Mouse (Mus musculus): ENCODE measurements around the gene Slc52a3.

The Slc52a3 gene

DNA sequence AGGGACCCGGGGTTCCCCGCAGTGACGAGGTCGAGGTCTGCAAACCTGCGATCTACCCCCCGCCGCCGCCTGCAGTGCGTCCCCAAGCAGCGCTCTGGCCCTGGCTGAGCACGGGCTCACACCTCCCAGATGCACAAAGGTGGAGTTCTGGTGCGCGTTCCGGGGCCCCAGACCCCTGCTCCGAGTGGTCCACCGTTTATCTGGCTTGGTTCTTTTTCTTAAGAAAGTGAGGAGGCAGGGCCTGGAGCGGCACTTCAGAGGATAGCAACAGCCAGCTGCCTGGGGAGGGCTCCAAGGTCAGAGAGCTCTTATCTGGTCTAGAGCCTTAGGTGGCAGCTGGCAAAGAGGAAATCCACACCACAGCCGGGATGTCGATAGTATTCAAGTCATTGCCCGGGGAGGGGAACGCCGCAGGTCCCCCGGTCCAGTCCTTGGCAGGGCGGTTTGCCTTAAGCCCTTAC lies 52.7 kb downstream of the Slc52a3 start:
- DNase-seq = no peak

DNA sequence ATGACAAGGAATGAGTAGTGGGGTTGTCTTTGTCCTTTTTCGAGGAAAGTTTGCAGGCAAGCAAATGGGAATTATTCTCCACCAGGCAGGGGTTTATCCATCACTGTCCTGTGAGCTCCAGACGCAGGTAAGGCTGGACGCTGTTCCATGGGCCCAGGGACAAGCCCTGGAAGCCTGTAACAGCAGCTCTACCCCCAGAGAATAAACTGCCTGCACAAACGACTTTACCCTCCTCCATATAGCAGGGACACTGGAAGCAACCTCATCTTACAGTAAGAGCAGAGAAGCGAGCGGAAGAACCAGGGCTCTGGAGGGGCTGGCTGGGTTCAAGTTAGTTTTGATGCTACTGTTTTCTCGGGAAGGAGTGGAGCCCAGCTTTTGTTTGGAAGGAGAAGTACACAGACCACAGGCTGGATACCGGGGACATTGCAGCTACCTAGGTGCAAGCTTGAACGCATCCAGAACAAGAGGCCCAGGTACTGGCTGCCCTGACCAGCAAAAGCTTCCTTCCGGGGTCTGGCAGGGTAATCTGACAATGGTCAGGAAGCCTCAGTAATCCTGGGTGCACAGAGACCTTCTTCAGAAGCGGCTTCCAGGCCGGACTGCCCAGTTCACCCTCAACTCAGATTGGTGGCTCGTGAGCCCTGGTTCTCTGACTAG lies 53.4 kb downstream of the Slc52a3 start:
- DNase-seq = no peak

DNA sequence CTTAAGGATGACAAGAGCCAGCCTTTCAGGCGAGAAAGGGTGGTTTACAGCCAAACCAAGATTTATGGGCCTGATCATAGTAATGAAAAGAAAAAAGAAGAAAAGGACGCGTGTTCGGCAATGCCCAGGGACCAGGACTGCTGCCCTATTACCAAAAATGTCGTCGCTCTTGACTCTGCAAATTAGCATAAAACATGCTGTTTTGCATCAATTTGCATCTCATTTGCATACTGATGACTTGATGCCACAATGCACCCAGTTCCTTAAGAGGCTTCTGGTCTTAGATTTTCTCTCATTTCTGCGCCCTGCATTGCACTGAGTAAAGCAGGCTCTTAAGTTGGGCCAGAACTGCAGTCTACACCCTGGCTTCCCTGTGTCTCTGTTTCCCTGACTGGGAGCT lies 54.0 kb downstream of the Slc52a3 start:
- no peak for DNase-seq

DNA sequence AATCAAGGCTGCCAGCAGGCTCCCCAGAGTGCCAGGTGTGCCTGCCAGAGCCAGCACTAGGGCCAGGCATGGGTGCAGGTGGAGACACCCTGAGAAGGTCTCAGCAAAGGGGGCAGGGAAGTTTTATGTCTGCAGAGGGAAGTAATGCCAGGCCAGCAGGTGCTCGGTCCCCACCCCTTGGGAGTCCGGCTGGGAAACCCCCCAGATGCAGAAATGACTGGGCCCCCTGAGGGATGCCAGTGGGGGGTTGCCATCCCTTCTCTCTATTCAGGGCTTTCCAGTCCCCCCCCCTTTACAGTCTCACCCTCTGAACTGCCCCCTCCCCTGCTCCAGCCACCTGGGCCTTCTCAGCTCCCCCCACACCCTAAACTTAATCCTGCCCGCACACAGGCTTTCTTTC lies 55.7 kb downstream of the Slc52a3 start:
- no peak for DNase-seq

DNA sequence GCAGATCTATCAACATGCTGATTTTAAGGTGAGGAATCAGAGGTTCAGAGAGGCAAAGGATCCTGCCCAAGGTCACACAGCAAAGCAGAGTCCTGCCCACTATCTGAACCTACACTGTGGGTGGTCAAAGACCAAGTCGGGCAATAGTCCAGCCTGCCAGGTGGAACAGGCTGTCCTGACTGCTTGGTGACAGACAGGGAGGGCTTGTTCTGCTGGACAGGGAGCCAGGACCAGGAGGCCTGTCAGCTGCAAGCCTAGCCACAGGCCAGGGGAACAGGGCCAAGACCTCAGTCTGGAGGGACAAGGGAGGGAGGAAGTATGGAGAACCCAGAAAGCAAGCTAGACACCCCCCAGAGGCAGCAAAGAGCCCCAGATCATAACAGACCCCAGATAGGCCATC lies 59.1 kb downstream of the Slc52a3 start:
- no peak for DNase-seq

DNA sequence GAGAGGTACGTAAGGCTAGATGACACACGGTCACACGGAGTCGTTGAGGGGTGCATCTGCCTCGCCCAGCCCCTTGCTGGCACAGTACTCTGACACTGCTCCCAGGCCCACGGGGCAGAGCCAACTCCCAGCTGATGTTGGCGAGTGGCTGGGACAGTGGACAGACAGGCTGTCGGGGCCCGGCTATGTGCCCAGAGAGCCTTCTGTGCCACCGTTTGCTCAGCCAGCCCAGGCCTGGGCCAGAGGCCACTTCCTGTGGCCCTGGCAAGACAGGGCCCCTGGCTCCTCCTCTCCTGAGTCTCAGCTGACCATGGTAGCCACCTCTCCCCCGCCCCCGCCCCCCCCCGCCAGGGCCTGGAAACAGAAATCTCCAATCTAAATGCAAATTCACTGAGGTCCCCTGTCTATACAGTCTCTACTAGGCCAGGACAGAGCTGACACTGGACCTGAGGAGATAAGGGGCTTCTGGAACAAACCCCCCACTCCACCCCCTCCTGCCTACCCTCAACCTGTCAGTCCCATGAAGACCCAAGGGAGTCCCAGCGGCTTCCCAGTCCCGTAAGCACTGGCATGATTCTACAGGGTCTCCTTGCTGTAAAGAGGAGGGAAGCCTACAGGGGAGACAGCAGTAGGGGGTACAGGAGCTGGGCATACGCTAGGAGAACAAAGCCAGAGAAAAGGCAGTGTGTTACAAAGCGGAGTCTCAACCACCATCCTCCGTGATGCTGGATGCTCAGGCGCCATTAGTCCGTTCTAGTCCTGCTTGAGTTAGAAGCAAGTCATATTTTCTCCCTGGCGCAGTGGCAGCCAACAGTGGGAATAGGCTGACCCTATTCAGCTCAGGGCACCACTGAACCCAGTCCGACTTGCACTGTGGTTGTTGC lies 60.3 kb downstream of the Slc52a3 start:
- DNase-seq = no peak

DNA sequence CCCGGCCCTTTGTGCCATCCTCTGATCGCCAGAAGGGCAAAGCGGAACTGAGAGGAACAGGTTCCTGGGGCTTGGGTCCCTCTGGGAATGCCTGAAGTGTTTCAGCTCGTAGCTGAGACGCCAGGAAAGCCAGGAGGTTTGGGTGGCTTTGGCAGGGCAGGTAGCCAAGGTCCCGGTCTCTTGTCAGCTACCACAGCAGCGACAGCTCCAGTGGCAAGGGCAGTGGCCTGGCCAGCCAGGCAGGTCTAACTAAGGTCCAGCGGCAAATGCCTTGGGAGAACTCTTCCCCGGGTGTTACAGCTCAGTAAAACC lies 60.9 kb downstream of the Slc52a3 start:
- no peak for DNase-seq
